Mouse (Mus musculus): Measurements from ENCODE around the gene Elane.
"Not testable (repeated sequence)": the region's sequence is repeated elsewhere in the genome, so short reads cannot be mapped to it uniquely, and the experiment has no call there.

Elane gene

DNA sequence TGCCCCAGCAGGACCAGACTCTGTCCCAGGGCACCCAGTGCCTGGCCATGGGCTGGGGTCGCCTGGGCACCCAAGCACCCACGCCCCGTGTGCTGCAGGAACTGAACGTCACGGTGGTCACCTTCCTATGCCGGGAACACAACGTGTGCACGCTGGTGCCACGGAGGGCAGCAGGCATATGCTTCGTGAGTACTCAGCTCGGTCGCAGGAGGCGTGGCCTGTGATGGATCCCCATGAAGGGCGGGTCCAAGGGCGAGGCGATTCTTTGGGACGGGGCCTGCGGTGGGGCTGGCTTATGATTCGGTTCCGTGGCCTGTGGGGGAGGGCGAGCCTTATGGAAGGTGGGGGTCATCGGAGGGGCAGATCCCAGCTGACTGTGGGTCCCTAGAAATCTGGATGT is 4.1 kb upstream of the Elane start:
- no peak for ATAC-seq (ENCODE audit: low TSS enrichment)

DNA sequence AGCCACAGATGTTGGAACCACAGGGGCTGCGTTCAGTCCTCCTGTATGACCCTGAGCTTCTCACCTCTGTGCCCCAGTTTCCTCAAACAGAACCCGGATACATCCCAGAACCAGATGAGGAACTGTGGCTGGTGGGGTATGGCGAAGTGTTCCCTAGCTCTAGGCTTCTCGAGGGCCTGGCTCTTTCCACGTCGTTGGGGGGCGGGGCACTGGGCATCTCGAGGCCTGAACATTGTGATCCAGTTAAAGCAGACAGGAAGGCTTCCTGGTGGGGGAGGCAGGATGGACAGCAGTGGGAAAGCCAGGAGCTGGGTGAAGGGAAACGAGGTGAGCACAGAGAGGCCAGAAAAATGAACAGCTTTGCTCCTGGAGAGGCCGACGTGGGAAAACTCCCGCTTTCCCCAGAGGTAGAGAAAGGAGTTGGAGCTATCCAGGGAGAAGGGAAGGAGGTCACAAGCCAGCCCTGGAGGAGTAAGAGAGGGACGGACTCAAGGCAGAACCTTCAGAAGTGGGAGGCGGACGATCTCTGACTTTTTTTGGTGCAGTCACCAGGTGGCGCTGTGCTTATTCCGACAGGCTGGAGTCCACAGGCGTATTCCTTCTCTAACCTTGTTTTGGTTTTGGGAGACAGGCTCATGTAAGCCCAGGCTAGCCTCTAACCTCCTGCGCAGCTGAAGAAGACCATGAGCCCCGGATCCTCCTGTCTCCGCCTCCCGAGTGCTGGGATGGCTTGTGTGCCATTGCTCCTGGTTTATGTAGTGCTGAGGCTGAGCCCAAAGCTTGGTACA is 2.6 kb upstream of the Elane start:
- peak; percentile 85 for ATAC-seq (ENCODE audit: low TSS enrichment)

DNA sequence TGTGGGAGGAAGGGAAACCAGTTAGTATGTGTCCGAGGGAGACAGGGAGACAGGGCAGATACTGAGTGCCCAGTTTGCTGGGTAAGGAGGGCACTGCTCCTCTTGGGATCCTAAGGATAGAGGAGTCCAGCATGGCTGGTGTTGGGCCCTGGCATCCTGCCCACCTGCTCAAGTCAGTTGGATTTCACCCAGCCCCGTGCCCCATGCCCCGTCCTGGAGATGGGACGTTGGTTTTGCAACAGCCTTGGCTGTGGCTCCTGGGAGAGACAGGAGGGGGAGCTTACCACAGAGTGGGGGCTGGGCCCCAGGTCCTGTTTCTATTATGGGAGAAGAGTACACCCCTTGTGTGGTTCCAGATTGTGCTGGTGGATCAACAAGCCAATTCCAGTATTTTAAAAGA is 1.6 kb upstream of the Elane start:
- ATAC-seq (ENCODE audit: low TSS enrichment): no peak

DNA sequence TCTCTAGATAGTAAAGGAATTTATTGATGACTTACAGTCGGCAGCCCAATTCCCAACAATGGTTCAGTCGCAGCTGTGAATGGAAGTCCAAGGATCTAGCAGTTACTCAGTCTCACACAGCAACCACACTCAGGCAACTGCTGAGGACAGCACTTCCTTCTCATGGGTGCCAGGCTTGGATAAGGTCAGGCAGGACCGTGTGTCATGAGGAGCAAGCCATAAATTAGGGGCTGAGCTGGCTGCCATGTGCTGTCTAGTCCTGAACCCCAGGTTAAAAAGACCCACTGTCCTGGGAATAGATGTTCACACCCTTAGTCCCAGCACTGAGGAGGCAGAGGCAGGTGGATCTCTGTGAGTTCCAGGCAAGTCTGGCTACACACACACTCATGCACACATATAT is 1.1 kb upstream of the Elane start:
- not testable (repeated sequence) for ATAC-seq (ENCODE audit: low TSS enrichment)

DNA sequence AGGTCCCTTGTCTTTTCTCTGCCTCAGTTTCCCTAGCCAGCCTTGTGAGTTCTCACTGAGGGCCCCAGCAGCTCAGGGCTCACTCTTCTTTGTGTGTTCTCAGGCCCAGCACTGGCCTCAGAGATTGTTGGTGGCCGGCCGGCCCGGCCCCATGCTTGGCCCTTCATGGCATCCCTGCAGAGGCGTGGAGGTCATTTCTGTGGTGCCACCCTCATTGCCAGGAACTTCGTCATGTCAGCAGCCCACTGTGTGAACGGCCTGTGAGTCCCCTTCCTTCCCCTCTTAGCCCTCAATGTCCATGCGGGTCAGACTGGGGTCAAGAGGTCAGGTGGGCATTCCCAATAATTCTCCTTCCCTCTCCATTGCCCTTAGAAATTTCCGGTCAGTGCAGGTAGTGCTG is 564 bp downstream of the Elane start:
- no peak for ATAC-seq (ENCODE audit: low TSS enrichment)

DNA sequence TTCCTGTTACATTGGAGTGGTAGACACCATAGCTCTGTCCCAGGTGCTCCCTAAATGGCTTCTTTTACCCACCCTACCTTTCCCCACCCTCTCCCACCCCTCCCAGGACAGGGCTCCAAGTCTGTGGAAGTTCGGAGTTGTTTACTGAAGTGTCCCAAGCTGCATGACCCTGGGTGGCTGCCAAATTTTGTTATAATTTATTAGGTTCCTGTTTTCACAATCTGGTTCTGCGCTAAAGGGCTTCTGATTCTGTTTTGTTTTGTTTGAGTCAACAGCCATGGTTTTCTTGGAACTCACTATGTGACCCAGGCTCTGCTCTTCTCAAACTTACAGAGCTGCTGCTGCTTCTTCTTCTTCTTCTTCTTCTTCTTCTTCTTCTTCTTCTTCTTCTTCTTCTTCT is 3.3 kb downstream of the Elane start:
- no peak for ATAC-seq (ENCODE audit: low TSS enrichment)

DNA sequence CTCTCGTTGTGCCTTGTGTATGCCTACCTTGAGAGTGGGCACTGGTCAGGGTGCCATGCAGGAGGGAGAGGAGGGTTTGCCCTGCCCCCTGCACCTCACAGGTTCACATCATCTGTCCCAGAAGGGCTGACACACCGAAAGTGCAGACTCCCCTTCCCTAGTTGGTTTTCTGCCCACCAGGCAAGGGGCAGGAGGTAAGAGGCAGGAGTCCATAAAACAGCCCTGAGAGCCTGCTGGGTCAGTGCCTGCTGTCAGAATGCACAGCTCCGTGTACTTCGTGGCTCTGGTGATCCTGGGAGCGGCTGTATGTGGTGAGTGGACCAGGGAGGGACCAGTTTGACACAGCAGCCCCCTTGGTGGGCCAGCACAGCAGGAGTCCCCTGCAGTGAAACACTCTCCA is 4.6 kb downstream of the Elane start, which contains the start of gene Cfd:
TSS of gene Cfd (plus strand) at position 184 of the 400 bp plus-strand sequence.
- no peak for ATAC-seq (ENCODE audit: low TSS enrichment)

DNA sequence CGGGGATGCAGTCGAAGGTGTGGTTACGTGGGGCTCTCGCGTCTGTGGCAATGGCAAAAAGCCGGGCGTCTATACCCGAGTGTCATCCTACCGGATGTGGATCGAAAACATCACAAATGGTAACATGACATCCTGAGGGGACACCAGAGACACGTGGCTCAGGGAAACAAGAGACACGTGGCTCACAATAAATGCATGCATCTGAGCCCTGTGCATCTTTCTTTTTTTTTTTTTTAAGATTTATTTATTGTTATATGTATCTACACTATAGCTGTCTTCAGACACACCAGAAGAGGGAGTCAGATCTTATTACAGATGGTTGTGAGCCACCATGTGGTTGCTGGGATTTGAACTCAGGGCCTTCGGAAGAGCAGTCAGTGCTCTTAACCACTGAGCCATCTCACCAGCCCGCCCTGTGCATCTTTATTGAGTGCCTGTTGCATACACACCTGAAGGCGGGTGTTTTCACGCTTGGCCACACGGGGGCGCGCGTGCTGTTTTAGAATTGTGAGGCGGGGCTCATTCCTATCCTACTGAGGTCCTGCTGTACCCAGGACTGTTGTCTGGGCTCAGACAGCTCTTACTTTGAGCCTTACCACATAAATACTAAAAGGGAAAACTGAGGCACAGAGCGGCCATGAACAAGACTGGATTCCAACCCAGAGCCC is 6.5 kb downstream of the Elane start:
- peak; percentile 73; the same call in 1 of the 2 replicates for ATAC-seq (ENCODE audit: low TSS enrichment)

DNA sequence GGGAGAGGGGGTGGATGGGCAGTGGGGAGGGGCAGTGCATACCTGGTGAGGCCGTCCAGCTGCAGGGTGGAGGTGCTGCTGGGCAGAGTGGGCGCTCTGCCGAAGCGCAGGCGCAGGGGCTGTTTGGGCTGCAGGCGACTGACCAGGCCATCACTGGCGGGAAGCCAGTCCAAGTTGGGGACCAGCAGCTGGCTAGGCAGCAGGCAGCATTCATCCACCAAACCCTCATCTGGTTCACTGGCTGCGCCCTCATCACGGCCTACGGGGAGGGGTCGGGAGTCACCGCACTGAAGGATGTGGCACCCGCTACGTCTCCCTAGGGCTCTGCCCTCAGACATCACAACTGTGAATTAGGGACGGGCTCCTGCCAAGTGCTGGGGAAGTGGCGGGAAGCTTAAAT is 10.3 kb downstream of the Elane start:
- ATAC-seq (ENCODE audit: low TSS enrichment): no peak

DNA sequence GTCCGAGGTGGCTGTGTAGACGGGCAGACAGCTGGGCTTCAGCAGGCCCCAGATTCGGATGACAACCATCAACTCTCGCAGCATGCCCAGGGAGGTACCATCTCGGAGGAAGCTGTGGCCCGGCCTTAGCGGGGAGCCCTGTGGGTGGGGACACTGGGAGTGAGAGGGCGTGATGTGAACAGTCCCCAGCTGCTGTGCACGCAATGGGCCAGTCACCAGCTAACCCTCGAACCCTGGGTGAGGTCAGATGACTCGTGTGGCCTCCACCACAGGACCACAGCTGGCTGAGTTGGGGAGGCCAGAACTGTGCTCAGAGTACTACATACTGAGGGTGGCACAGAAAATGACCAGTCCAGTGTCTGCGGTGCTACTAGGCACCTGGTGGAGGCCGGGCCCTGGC is 10.8 kb downstream of the Elane start:
- ATAC-seq (ENCODE audit: low TSS enrichment): no peak

DNA sequence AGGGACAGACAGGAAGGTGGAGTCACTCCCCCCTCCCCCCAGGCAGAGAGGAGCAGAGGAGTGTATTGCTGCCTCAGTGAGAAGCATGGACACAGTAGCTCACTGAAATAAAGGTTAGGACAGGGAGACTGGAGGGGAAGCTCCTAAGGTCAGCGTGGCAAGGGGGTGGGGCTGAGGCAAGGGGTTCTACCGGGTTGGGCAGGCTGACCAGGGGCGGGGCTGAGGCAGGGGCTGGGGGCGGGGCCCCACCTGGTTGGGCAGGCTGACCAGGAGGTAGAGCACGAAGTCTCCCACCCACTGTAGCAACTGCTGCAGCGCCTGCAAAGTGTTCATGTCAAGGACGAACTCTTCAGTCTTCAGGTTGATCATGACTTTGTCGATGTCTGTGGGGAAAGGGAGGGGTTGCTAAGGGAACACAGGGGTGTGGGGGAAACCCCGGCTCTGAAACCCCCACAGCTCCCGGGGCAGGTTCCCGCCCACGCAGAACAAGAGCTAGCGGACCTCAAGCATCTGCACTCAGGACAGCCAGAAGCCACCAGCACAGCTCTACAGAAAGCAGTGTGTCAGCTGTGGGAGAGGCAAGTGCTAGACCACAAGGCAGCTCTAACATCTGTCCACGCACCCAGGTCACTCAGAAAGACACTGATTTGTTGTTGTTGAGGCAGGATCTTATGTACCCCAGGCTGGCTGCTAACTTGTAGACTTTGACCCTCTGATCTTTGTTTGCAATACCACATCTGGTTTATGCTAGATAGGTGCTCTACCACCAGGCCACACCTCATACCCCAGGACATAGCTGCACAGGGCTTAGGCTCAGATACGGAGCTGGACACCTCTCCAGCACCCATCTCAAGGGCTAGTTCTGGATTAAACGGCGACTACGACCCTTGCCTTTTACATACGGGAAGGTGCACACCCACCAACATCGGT is 11.5 kb downstream of the Elane start:
- ATAC-seq (ENCODE audit: low TSS enrichment): no peak

DNA sequence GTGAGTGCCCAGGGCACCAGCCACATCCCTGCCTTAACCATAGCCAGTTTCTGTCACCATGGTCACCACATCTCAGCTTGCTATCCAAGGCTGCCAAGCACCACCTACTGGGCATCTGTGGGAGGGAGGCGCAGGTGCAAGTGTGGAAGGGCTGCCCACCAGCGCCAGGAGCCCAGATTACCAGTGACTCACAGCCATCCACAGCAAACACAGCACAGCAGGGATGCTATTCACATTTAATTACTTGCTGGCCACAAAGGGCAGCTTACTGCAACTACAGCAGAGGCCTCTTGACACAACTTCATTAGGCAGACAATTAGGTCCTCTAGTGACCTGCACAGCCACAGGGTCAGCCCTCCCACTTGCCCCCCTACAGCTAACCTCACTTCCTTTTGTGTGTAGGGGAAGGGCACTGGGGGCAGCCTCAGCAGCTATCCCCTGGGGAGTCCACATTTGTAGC is 14.9 kb downstream of the Elane start:
- peak; percentile 87 for ATAC-seq (ENCODE audit: low TSS enrichment)

DNA sequence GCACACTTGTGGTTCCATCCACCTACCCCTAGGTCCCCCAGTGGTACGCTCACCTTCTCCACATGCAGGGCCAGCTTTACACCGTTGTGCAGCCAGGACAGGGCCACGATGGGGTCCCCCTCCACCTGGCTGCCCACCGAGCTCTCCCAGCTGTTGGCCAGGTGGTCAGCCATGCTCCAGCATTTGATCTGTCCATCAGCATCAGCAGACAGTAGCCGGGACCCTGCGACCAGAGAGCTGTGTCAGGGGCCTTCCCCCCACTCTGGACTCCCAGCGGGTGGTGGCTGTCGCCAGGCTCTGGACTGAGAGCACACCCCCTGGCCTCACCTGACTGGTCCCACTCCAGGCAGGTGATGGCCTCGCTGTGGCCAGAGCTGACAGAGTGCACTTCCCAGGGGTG is 20.7 kb downstream of the Elane start:
- ATAC-seq (ENCODE audit: low TSS enrichment): no peak

DNA sequence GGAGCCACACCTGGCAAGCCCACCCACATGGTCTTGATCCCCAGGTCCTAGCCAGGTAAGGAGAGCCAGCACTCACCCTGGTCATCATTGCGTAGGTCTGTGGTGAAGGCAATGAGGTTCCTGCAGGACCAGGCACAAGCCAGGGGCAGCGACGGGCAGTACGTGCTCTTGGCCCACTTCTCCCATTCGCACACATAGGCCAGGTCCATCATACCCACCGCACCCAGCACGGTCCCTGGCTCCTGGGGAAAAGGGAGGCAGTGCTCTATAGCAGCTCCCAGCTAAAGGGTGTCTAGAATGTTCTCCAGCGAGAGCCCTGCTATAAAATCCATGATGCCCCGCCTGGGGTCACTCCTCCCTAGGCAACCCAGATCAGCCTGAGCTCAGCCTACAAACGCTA is 21.4 kb downstream of the Elane start:
- no peak for ATAC-seq (ENCODE audit: low TSS enrichment)

DNA sequence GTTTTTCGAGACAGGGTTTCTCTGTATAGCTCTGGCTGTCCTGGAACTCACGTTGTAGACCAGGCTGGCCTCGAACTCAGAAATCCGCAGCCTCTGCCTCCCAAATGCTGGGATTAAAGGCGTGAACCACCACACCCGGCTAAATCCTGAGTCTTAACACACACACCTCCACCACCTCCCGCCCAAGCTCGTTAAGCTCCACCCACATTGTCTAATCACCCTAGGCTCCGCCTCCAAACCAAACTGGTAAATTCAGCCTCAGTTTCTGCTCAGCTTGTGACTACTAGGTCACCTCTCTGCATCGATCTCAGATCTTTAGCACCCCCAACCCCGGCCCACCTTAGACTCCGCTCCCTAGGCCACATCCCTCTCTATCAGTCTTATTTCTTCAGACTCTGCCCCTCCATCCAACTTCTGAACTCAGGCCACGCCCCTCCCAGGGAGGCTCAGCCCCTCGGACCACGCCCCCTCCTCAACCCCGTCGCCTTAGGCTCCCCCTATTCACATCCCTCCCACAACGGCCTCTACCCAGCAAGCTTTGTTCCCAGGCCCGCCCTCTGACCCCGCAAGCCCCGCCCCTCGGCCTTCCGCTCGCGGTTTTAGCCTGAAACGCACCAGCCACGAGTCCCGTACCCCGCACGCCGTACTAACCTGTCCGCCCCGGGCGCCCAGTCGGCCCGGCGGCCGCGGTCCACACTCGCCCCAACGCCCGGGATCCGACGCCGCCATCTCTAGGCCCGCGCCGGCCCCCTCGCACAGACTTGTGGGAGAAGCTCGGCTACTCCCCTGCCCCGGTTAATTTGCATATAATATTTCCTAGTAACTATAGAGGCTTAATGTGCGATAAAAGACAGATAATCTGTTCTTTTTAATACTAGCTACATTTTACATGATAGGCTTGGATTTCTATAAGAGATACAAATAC is 22.4 kb downstream of the Elane start, which contains the start of gene Med16:
TSS of gene Med16 (minus strand) at position 757 of the 925 bp plus-strand sequence.
- ATAC-seq (ENCODE audit: low TSS enrichment): peak; percentile 84

DNA sequence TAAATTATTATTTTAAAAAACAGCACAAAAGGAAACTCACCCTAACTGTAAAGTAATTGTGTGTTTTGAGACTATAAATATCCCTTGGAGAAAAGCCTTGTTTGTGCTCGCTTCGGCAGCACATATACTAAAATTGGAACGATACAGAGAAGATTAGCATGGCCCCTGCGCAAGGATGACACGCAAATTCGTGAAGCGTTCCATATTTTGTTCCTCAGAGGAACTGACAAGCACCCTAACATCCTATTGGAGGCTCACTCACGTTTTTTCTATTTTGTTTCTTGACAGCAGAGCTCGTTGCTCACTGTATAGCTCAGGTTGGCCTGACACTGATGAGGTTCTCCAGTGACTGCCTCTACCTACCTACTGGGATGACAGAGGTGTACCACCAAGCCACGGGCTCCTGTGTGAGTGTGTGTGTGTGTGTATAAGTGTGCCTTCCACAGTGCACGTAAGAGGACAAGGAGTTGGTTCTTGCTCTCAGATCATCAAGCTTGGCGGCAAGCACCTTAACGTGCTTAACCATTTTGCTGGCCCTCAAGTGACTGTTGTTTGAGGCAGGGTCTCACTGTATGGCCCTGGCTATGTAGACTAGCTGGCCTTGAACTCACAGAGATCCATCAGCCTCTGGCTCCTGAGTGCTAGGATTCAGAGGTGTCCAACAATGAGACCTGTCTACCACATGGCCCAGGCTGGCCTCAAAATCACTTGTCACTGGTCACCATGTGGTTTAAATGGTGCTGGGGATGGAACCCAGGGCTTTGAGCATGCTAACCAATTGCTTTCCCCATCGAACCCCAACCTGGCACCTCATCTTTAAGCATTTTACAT is 23.3 kb downstream of the Elane start:
- ATAC-seq (ENCODE audit: low TSS enrichment): peak; percentile 26

DNA sequence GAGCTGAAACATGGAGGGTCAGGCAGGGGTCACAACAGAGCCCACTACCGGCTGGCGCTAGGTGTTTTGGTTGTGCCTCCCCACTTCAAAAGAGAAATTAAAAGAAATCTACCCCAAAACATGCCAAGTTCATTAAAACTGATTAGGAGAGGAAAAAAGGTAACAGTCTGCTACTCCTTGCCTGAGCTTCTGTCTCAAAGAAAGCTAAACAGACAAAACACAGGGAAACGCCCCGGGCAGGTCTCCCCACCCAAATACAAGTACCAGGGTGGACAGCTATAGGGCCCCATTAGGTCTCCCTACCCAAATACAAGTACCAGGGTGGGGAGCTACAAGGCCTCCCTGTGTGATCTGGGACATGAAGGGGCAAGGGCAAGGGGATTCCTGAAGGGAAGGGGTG is 24.5 kb downstream of the Elane start, which contains the start of gene Gm26602:
TSS of gene Gm26602 (plus strand) at position 301 of the 400 bp plus-strand sequence.
- no peak for ATAC-seq (ENCODE audit: low TSS enrichment)

DNA sequence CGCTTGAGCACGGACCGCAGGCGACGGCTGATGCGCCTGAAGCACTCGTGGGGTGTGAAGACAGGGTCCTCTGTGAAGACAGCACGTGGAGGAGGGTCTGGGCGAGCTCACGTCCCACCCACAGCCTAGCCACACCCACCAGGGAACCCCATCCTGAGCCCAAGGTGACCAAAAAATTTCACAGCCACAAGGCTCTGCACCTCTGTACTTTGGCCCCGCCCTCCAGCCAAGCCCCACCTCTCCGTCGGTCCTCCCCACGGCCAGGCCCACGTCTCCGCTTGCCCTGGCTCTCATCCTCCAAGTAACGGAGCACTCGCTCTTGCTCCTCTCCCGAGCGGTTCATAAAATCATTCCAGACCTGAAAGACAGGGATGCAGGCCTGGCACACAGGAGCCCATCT is 26.4 kb downstream of the Elane start:
- ATAC-seq (ENCODE audit: low TSS enrichment): no peak

DNA sequence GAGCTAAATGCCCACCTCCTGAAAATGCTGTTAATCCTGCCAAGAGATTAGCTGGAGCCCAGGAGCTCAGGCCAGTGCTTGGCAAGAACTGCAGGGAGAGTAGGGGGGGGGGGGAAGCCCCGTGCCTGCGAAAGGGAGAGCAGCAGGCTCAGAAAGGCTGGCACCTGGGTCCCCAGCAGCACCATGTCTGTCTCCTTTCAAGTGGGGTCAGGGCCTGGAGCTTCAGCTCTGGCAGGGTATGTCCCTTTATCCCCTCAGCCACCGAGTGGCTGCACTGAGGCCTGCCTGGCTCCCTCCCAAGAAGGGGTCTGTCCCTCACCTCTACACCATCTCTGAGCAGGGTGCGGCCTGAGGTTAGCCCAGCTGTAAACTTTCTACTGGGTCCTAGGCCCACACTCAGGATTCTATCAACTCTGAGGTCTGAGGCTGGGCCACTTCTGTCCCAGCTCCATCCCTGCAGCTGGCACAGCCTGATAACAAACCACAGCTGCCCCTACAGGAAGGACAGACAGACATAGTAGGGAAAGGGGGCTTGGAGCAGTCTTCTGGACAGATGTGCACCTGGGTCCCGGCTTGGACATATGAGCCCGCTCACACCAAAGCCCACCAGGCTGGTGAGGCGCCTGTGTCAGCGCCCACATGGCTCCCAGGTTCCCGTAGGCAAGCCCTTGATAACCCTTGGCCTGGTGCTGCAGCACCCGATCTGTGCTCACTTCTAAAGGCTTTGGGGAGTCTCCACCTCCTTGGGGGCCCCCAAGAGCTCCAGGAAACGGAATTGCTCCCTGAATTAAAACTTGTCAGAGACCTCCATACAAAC is 28.3 kb downstream of the Elane start:
- ATAC-seq (ENCODE audit: low TSS enrichment): no peak
